In genomic region chr5:138846506-138846905, GRCm38 (mm10) we compare ENCODE assay signal across 16 mouse cellular contexts. TPM values are rescaled to one million over a fixed set of nuclear protein-coding genes. Genes with fewer than 3 reads are reported as not detected.
A peak's percentile ranks its signal among the peaks of the same experiment; 100 is the strongest.
DNase-seq lines count a peak whose midpoint lies in the region; ATAC-seq and TF ChIP-seq lines count a peak whose summit lies in the region.
"Had no signal": no experiment of that assay in that cellular context is flagged by ENCODE, and none has a peak within 500 bp of the region (broad histone marks: within the 10 kb centered on the region; RNA-seq: fewer than 3 reads in every experiment).

No protein-coding gene starts in this region.

- TF ChIP-seq CTCF in lung, postnatal 0 days (IDR thresholded peaks at IDR 0.05) = no peak

- H3K4me1 ChIP-seq in lung, postnatal 0 days (ENCODE audit: insufficient read depth, low read depth, low read length) = no peaks in the 10 kb centered on the region

- H3K9ac ChIP-seq in lung, postnatal 0 days (replicated peaks; ENCODE audit: low read depth) = no peak overlapping the region
- H3K9ac ChIP-seq: embryonic facial prominence, embryonic 15.5 days; limb, embryonic 15.5 days; midbrain, embryonic 12.5 days; neural tube, embryonic 13.5 days had no signal

- WGBS in lung, postnatal 0 days = 34% methylated on average over 4 of the region's 4 CpGs

- H3K9me3 ChIP-seq in lung, postnatal 0 days (ENCODE audit: low read length) = no peaks in the 10 kb centered on the region
- H3K9me3 ChIP-seq: embryonic facial prominence, embryonic 15.5 days; G1E; limb, embryonic 15.5 days; midbrain, embryonic 12.5 days; neural tube, embryonic 13.5 days had no signal

- peak; percentile 49 to 54 for DNase-seq in cerebellum, postnatal 10 days
- no peak for DNase-seq in cerebellum, adult 11 months
- DNase-seq in ovary, adult 18-20 months (ENCODE audit: low spot score) = peak; percentile 83
- no peak for DNase-seq in ovary, postnatal 10 days (ENCODE audit: low spot score)
- peak; percentile 41 for DNase-seq in lung, postnatal 0 days (ENCODE audit: low spot score)
- peak; percentile 70 for DNase-seq in testis, postnatal 14 days (ENCODE audit: low spot score)
- no peak for DNase-seq in layer of hippocampus, adult 11-12 months (ENCODE audit: low spot score)
- DNase-seq in urinary bladder, postnatal 14 days (ENCODE audit: low spot score) = no peak
- DNase-seq: cerebellum, adult 2 months; thymus, postnatal 14 days had no signal

- no peak overlapping the region for H3K4me3 ChIP-seq in lung, postnatal 0 days (ENCODE audit: low read depth, low read length)
- H3K4me3 ChIP-seq: embryonic facial prominence, embryonic 15.5 days; limb, embryonic 15.5 days; midbrain, embryonic 12.5 days; neural tube, embryonic 13.5 days had no signal

- no peak overlapping the region for H3K4me2 ChIP-seq in lung, postnatal 0 days (replicated peaks; ENCODE audit: low read depth, low read length)
- H3K4me2 ChIP-seq: embryonic facial prominence, embryonic 15.5 days; limb, embryonic 15.5 days; midbrain, embryonic 12.5 days; neural tube, embryonic 13.5 days had no signal

- peak; percentile 62 for ATAC-seq in lung, postnatal 0 days

- H3K27me3 ChIP-seq in lung, postnatal 0 days (replicated peaks; ENCODE audit: insufficient read depth, low read length) = no peaks in the 10 kb centered on the region; the same call in 1 of the 2 replicates
- H3K27me3 ChIP-seq: limb, embryonic 15.5 days had no signal

- no peaks in the 10 kb centered on the region for H3K36me3 ChIP-seq in lung, postnatal 0 days (ENCODE audit: insufficient read depth, low read length)
- H3K36me3 ChIP-seq: embryonic facial prominence, embryonic 15.5 days; G1E; limb, embryonic 15.5 days; midbrain, embryonic 12.5 days; neural tube, embryonic 13.5 days had no signal

- TF ChIP-seq EP300 in lung, postnatal 0 days (IDR thresholded peaks at IDR 0.05) = no peak

- H3K27ac ChIP-seq in lung, postnatal 0 days (ENCODE audit: low read length) = no peak overlapping the region
- H3K27ac ChIP-seq: embryonic facial prominence, embryonic 15.5 days; limb, embryonic 15.5 days; midbrain, embryonic 12.5 days; neural tube, embryonic 13.5 days had no signal

RNA-seq across cellular contexts. Expression of gene Gm5294, which starts 26.6 kb away (rescaled TPM):
- polyA plus RNA-seq in lung, postnatal 0 days (2015; fragmentation: Nextera tagmentation; extraction: Ambion mirVana) = not detected in 2 replicates
- polyA plus RNA-seq: cerebellum, adult 2 months; embryonic facial prominence, embryonic 15.5 days; G1E; limb, embryonic 15.5 days; midbrain, embryonic 12.5 days; neural tube, embryonic 13.5 days; spleen, adult 2 months had no signal

Comparison
In these comparisons a context has a peak if more than half of its experiments do, and no peak if none do; other contexts are left out.
1. DNase-seq: peak in cerebellum, postnatal 10 days (2 of 2), ovary, adult 18-20 months (single experiment), lung, postnatal 0 days (single experiment) and testis, postnatal 14 days (single experiment); none in cerebellum, adult 11 months (single experiment), ovary, postnatal 10 days (single experiment), layer of hippocampus, adult 11-12 months (single experiment) and urinary bladder, postnatal 14 days (single experiment).